Mouse (Mus musculus) limb, embryonic 11.5 days (tissue): ENCODE measurements around the gene Fbxo40. TPM values are rescaled to one million over a fixed set of nuclear protein-coding genes. Genes with fewer than 3 reads are reported as not detected.
A peak's percentile ranks its signal among the peaks of the same experiment; 100 is the strongest.

Source experiments
- ATAC-seq: fragments of 200-750 bp; cut with Nextera tagmentation; 2 replicates; pipeline ENCODE4 v1.8.0; 2017; ENCODE audit warnings: low read depth; ENCODE audit not compliant: insufficient number of reproducible peaks, low FRiP score, low TSS enrichment
- DNase-seq: peaks from one replicate; pipeline ENCODE4 v3.0.0-alpha.2; 2015; ENCODE audit warnings: low spot score
- H3K27ac ChIP-seq: fragments of 300-500 bp; sonication (generic); replicated peaks from 2 replicates; pipeline ENCODE4 v1.5.1; 2014; ENCODE audit warnings: low read depth, mild to moderate bottlenecking, low read length
- H3K27me3 ChIP-seq: fragments of 300-500 bp; sonication (generic); 2 replicates; pipeline ENCODE4 v1.6.1; 2014; ENCODE audit warnings: mild to moderate bottlenecking, low read length, mixed read lengths; ENCODE audit not compliant: control insufficient read depth, insufficient read depth
- H3K36me3 ChIP-seq: fragments of 300-500 bp; sonication (generic); 2 replicates; pipeline ENCODE4 v1.6.1; 2014; ENCODE audit warnings: mild to moderate bottlenecking, low read length, moderate library complexity, mixed read lengths; ENCODE audit not compliant: control insufficient read depth, insufficient read depth
- H3K4me1 ChIP-seq: fragments of 300-500 bp; sonication (generic); 2 replicates; pipeline ENCODE4 v1.6.1; 2014; ENCODE audit warnings: low read length, mixed read lengths; ENCODE audit not compliant: control insufficient read depth, insufficient read depth
- H3K4me2 ChIP-seq: fragments of 300-500 bp; sonication (generic); 2 replicates; pipeline ENCODE4 v1.6.1; 2014; ENCODE audit warnings: low read depth, mild to moderate bottlenecking, moderate library complexity; ENCODE audit not compliant: severe bottlenecking
- H3K4me3 ChIP-seq: fragments of 300-500 bp; sonication (generic); 2 replicates; pipeline ENCODE4 v1.5.1; 2014; ENCODE audit warnings: low read depth, low read length
- H3K9ac ChIP-seq: fragments of 300-500 bp; sonication (generic); 2 replicates; pipeline ENCODE4 v1.6.1; 2014; ENCODE audit warnings: mild to moderate bottlenecking, low read length
- H3K9me3 ChIP-seq: fragments of 300-500 bp; sonication (generic); 2 replicates; pipeline ENCODE4 v1.6.1; 2016; ENCODE audit warnings: low read length; ENCODE audit not compliant: control insufficient read depth
- WGBS: fragments of 180-500 bp; shearing (Covaris S2); extraction: QIAGEN DNeasy Blood & Tissue Kit; methylation state at CpG from one replicate; pipeline ENCODE4 v1.1.7; 2014; 5-methylcytosine and 5-hydroxymethylcytosine counted together
- polyA plus RNA-seq: library from polyadenylated mRNA; unstranded; fragments of >200 nt; fragmentation: Nextera tagmentation; extraction: Ambion mirVana; gene quantifications from 2 replicates; pipeline ENCODE4 v1.2.1, GENCODE M21; 2014

Fbxo40 gene
- polyA plus RNA-seq, 1 experiment from 2014 or later: 0.05 TPM

GRCm38 (mm10) chr16:37009262-37009661 lies 19.0 kb upstream of the Fbxo40 start:
- 72% methylated on average over 6 of the region's 6 CpGs for WGBS
- H3K27me3 ChIP-seq: no peaks in the 10 kb centered on the region
- no peaks in the 10 kb centered on the region for H3K36me3 ChIP-seq
- no peak overlapping the region for H3K4me3 ChIP-seq
- no peaks in the 10 kb centered on the region for H3K4me1 ChIP-seq
- no peak for DNase-seq
- H3K4me2 ChIP-seq: no peak overlapping the region
- H3K27ac ChIP-seq: no peak overlapping the region
- no peak overlapping the region for H3K9ac ChIP-seq
- H3K9me3 ChIP-seq: no peaks in the 10 kb centered on the region
- no peak for ATAC-seq

- H3K4me2 ChIP-seq: no peak overlapping the region
- no peak for DNase-seq
- no peaks in the 10 kb centered on the region for H3K27me3 ChIP-seq
- H3K36me3 ChIP-seq: no peaks in the 10 kb centered on the region
- WGBS: 77% methylated on average over 9 of the region's 9 CpGs
- ATAC-seq: no peak
- no peak overlapping the region for H3K4me3 ChIP-seq
- H3K9me3 ChIP-seq: no peaks in the 10 kb centered on the region
- H3K27ac ChIP-seq: no peak overlapping the region
- H3K9ac ChIP-seq: no peak overlapping the region
- no peaks in the 10 kb centered on the region for H3K4me1 ChIP-seq
Measured at GRCm38 (mm10) chr16:36999366-36999972, 9.2 kb upstream of the Fbxo40 start.

DNA sequence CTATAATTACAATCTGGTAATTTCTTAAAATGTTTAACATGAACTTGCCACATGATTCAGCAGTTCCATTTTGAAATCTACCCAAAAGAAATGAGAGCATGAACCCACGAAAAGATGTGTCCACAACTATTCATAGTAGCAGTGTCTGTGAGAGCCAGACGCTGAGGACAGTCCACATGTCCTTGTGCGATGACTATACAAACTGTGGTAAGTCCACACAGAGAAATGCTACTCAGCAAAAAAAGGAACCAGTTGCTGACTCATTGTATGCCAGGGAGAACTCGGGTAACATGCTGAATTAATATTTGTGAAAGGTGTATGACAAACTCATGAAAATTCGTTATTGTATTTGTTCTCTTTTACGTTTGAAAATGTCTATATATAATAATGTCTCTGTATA lies 7.4 kb upstream of the Fbxo40 start:
- no peak for DNase-seq
- Histone ChIP-seq H3K27ac (no peak overlapping the region), H3K4me3 (no peak overlapping the region), H3K9me3 (no peaks in the 10 kb centered on the region), H3K9ac (no peak overlapping the region), H3K36me3 (no peaks in the 10 kb centered on the region), H3K4me2 (no peak overlapping the region), H3K27me3 (no peaks in the 10 kb centered on the region), H3K4me1 (no peaks in the 10 kb centered on the region)
- no peak for ATAC-seq
- 84% methylated on average over 6 of the region's 6 CpGs for WGBS

GRCm38 (mm10) chr16:36989493-36989892 lies 774 bp downstream of the Fbxo40 start:
- no peak overlapping the region for H3K27ac ChIP-seq
- H3K27me3 ChIP-seq: no peaks in the 10 kb centered on the region
- no peaks in the 10 kb centered on the region for H3K36me3 ChIP-seq
- no peaks in the 10 kb centered on the region for H3K4me1 ChIP-seq
- H3K9me3 ChIP-seq: no peaks in the 10 kb centered on the region
- DNase-seq (peak; percentile 27), ATAC-seq (peak; percentile 70)
- no peak overlapping the region for H3K4me2 ChIP-seq
- no peak overlapping the region for H3K9ac ChIP-seq
- no peak overlapping the region for H3K4me3 ChIP-seq
- WGBS: 62% methylated on average over 8 of the region's 8 CpGs

DNA sequence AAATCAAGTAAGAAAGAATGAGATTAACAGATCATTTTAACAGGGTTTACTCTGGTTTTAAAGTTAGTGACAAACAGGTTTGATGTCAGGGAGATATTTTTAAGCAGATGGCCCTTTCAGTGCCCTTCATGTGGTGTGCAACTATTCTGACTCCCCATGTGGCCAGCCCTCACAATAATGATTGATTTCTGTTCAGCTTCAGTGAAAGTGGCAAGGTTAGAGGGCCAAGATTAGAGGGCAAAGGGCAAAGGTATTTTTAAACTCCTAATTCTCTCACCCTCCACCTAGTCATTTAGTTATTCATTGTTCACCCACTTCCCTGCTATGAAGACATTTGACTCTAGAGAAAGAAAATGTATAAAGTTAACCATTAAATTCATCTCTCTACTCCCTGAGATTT lies 2.2 kb downstream of the Fbxo40 start:
- Histone ChIP-seq H3K27ac (no peak overlapping the region), H3K9me3 (no peaks in the 10 kb centered on the region), H3K4me2 (no peak overlapping the region), H3K36me3 (no peaks in the 10 kb centered on the region), H3K9ac (no peak overlapping the region), H3K27me3 (no peaks in the 10 kb centered on the region), H3K4me1 (no peaks in the 10 kb centered on the region), H3K4me3 (no peak overlapping the region)
- DNase-seq: no peak
- ATAC-seq: no peak

GRCm38 (mm10) chr16:36987399-36987798 lies 2.9 kb downstream of the Fbxo40 start:
- 73% methylated on average over 2 of the region's 2 CpGs for WGBS
- H3K4me3 ChIP-seq: no peak overlapping the region

GRCm38 (mm10) chr16:36985636-36986042 lies 4.6 kb downstream of the Fbxo40 start:
- Histone ChIP-seq H3K4me1 (no peaks in the 10 kb centered on the region), H3K9ac (no peak overlapping the region), H3K27me3 (no peaks in the 10 kb centered on the region), H3K4me2 (no peak overlapping the region), H3K9me3 (no peaks in the 10 kb centered on the region), H3K4me3 (no peak overlapping the region), H3K27ac (no peak overlapping the region), H3K36me3 (no peaks in the 10 kb centered on the region)
- 72% methylated on average over 5 of the region's 5 CpGs for WGBS
- ATAC-seq: no peak
- DNase-seq: no peak

More at GRCm38 (mm10) chr16:36987399-36987798, 2.9 kb downstream of the Fbxo40 start:
- Histone ChIP-seq H3K27me3 (no peaks in the 10 kb centered on the region), H3K9me3 (no peaks in the 10 kb centered on the region), H3K9ac (no peak overlapping the region), H3K36me3 (no peaks in the 10 kb centered on the region), H3K4me2 (no peak overlapping the region), H3K4me1 (no peaks in the 10 kb centered on the region), H3K27ac (no peak overlapping the region)
- ATAC-seq (no peak), DNase-seq (no peak)

- Histone ChIP-seq H3K36me3 (no peaks in the 10 kb centered on the region), H3K9me3 (no peaks in the 10 kb centered on the region), H3K4me2 (no peak overlapping the region), H3K4me1 (no peaks in the 10 kb centered on the region), H3K27ac (no peak overlapping the region), H3K9ac (no peak overlapping the region), H3K4me3 (no peak overlapping the region), H3K27me3 (no peaks in the 10 kb centered on the region)
- DNase-seq (no peak), ATAC-seq (no peak)
- 63% methylated on average over 1 of the region's 1 CpGs for WGBS
Measured at GRCm38 (mm10) chr16:36983796-36984195, 6.5 kb downstream of the Fbxo40 start.

DNA sequence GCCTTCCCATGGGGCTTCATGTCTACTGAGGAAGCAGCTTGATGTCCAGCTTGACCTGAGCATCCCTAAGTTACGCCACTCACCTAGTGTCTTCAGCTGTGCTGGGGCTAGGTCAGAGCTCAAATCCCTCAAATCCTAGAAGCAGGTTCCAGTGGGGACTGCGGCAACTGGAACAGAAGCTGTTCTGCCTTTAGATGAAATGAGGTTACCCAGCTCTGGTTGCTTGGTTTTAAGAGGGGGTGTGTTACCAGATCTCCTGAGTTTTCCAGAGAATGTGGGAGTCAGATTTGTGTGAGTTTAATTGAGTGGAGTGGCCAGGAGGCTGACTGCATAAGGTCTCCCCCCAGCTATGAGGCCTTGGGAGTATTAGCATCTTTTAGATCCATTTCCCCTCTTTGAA lies 11.1 kb downstream of the Fbxo40 start:
- H3K4me1 ChIP-seq: no peaks in the 10 kb centered on the region
- no peak overlapping the region for H3K9ac ChIP-seq
- no peaks in the 10 kb centered on the region for H3K36me3 ChIP-seq
- ATAC-seq: no peak
- no peaks in the 10 kb centered on the region for H3K27me3 ChIP-seq
- DNase-seq: no peak
- no peaks in the 10 kb centered on the region for H3K9me3 ChIP-seq
- H3K4me2 ChIP-seq: no peak overlapping the region
- no peak overlapping the region for H3K27ac ChIP-seq
- no peak overlapping the region for H3K4me3 ChIP-seq
- 93% methylated on average over 2 of the region's 2 CpGs for WGBS
